Mouse (Mus musculus) ES-E14 (cell line): ENCODE data around the gene Nlrp6. TPM values are rescaled to one million over a fixed set of nuclear protein-coding genes. Genes with fewer than 3 reads are reported as not detected.
"Not testable (repeated sequence)": the region's sequence is repeated elsewhere in the genome, so short reads cannot be mapped to it uniquely, and the experiment has no call there.

Source experiments
- DNase-seq: peaks from one replicate; pipeline ENCODE4 v3.0.0-alpha.2; 2013; ENCODE audit warnings: low read depth, low spot score
- H3K27ac ChIP-seq: 2 replicates; pipeline ENCODE4 v1.5.1; 2012; ENCODE audit warnings: low read depth, mild to moderate bottlenecking, low read length, moderate library complexity, mixed read lengths; ENCODE audit not compliant: poor library complexity, insufficient read depth, severe bottlenecking
- H3K36me3 ChIP-seq: 2 replicates; pipeline ENCODE4 v1.6.1; 2012; ENCODE audit warnings: mild to moderate bottlenecking, low read length, moderate library complexity, mixed read lengths; ENCODE audit not compliant: control insufficient read depth, poor library complexity, insufficient read depth, severe bottlenecking
- H3K4me1 ChIP-seq, 2 experiments: fragments of 150-350 bp in 1 of 2; sonication (generic) in 1 of 2; 2 replicates each; pipeline ENCODE4 v1.6.1; 2012; ENCODE audit warnings: low read length in 2 of 2, mild to moderate bottlenecking in 1 of 2, mixed read lengths in 1 of 2; ENCODE audit not compliant: control insufficient read depth in 2 of 2, insufficient read depth in 2 of 2, poor library complexity in 1 of 2
- H3K4me3 ChIP-seq, 2 experiments: fragments of 150-350 bp in 1 of 2; sonication (generic) in 1 of 2; 2 replicates each; pipeline ENCODE4 v1.5.1; 2012; ENCODE audit warnings: low read length in 2 of 2, low read depth in 1 of 2, mild to moderate bottlenecking in 1 of 2, mixed read lengths in 1 of 2; ENCODE audit not compliant: insufficient read depth in 1 of 2, poor library complexity in 1 of 2, severe bottlenecking in 1 of 2
- H3K9ac ChIP-seq: 2 replicates; pipeline ENCODE4 v1.6.1; 2012; ENCODE audit warnings: low read depth, mild to moderate bottlenecking, low read length, mixed read lengths; ENCODE audit not compliant: poor library complexity, insufficient read depth, severe bottlenecking
- H3K9me3 ChIP-seq: fragments of 150-350 bp; sonication (generic); 2 replicates; pipeline ENCODE4 v1.6.1; 2012; ENCODE audit warnings: low read depth, mild to moderate bottlenecking, low read length; ENCODE audit not compliant: control insufficient read depth, insufficient read depth
- CHD2 ChIP-seq: IDR thresholded peaks from 2 replicates; pipeline ENCODE4 v1.6.1; 2014; ENCODE audit warnings: mild to moderate bottlenecking, low read depth, low read length, inconsistent platforms
- HCFC1 ChIP-seq: IDR thresholded peaks from 2 replicates; pipeline ENCODE4 v1.6.1; 2012; ENCODE audit warnings: low read length, inconsistent platforms, borderline replicate concordance; ENCODE audit not compliant: insufficient read depth
- MAFK ChIP-seq: IDR thresholded peaks from 2 replicates; pipeline ENCODE4 v1.6.1; 2014; ENCODE audit warnings: mild to moderate bottlenecking, low read depth, low read length, inconsistent platforms; ENCODE audit not compliant: insufficient read depth
- ZC3H11A ChIP-seq: IDR thresholded peaks from 2 replicates; pipeline ENCODE4 v1.6.1; 2012; ENCODE audit warnings: low read depth, mild to moderate bottlenecking, inconsistent platforms, low read length, borderline replicate concordance
- ZNF384 ChIP-seq: IDR thresholded peaks from 2 replicates; pipeline ENCODE4 v1.6.1; 2012; ENCODE audit warnings: low read depth, low read length, inconsistent platforms
- in situ Hi-C, 2 experiments: fragments of 600-800 bp; cut with MboI; formaldehyde crosslinking; loops; one replicate each; pipeline ENCODE4 v1.15.1; 2025; ENCODE audit warnings: low sequenced_read_pairs in 2 of 2, inconsistent platforms in 1 of 2; ENCODE audit not compliant: unreplicated experiment in 2 of 2
- total RNA-seq: library from RNA; depleted of rRNA; stranded (reverse); fragments of 300-350 nt; gene quantifications from 2 replicates; pipeline ENCODE4 v1.2.3, GENCODE M21; 2012

The Nlrp6 gene
- total RNA-seq, 1 experiment: 0.27 TPM

DNA sequence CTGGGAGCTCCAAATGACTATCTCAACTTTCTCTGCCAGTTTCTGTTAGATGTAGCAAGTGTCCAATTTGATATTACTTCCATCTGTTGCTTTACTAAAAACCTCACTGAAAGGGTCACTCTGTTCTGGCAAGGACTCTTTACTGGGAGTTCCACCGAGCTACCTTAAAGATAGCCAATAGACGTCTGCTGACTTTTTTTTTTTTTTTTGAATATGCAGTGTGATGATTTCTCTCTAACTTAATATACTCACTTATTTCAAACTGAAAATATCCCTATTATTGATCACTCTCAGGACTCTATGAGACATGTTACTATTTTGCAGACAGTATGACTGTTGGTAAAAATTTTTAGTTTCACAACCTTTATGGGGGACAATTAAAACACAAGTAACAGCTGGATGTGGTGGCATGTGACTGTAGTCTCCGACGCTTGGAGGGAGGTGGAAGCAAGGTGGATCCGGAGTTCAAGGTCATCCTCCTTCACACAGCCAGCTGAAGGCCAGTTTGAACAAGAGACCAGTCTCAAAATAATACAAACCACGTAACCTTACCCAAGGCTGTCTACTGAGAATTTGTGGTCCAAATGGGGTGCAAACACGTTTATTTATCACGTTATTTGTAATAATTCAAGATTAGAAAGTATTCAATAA is 39.7 kb upstream of the Nlrp6 start:
- DNase-seq: no peak
- H3K9me3 ChIP-seq: no peaks in the 10 kb centered on the region
- in situ Hi-C loops: no loop called here
- H3K4me1 ChIP-seq: 0 out of 4 replicates have a peak, but pooled peaks cover 0 to 3% of the 10 kb centered on the region in 2 experiments
- 0 out of 2 replicates have a peak, but pooled peaks have one; percentile 33 for TF ChIP-seq ZNF384
- no peak for TF ChIP-seq CHD2
- no peak for TF ChIP-seq ZC3H11A
- H3K9ac ChIP-seq: peak overlapping the region; percentile 71
- no peak overlapping the region; the same call in 1 of the 2 replicates for H3K27ac ChIP-seq
- peak overlapping the region; percentile 83 to 95 for H3K4me3 ChIP-seq
- peaks cover 21% of the 10 kb centered on the region for H3K36me3 ChIP-seq

DNA sequence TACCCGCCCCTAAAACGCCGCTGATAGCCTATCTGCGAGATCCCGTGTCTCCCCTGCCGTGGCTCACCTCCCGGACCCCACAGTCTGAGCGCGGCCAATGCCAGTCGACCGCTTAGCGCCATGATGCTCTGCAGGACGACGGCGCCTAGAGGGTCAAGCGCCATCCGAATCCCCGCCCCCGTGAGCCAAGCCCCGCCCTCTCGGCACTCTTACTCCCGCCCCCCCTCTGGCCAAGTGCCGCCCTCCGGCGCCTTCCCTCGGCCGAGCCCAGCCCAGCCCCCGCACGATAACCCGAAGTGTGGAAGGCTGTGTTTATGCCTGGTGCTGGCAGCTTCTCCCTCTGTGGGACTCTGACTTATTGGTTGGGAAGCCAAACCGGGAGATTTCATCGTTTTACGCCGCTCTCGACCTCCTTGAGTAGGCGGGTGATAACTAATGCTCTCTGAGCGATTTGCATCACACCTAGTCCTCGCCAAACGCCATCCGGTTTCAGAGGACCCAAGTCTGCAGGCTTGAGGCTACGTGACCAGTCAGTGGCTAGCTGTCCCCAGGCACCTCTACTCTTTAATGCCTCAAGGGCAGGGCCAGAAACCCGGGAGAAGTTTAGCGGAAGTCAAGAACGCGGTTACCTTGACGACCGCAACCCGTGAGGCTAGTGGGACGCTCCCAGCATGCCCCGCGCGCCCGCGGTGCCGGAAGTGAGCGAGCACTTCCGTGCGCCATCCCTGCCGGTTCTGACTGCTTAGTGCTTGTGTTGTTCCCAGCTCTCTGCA is 38.8 kb upstream of the Nlrp6 start, which contains the start of the genes Psmd13 and Sirt3:
TSS of gene Psmd13 (plus strand) at position 273 of the 773 bp plus-strand sequence.
TSS of gene Sirt3 (minus strand) at position 614 of the 773 bp plus-strand sequence.
- no peak for TF ChIP-seq MAFK
- no peak for TF ChIP-seq ZNF384
- TF ChIP-seq HCFC1: peak; percentile 55; the same call in 1 of the 2 replicates
- in situ Hi-C loops: no loop called here
- Histone ChIP-seq H3K9me3 (no peaks in the 10 kb centered on the region), H3K4me3 (peak within 1 kb of the TSS; percentile 83 to 95), H3K27ac (peak within 1 kb of the TSS; percentile 78), H3K36me3 (peaks cover 14% of the 10 kb centered on the region), H3K9ac (peak within 1 kb of the TSS; percentile 89), H3K4me1 (0 out of 4 replicates have a peak, but pooled peaks cover 0 to 3% of the 10 kb centered on the region in 2 experiments)
- peak; percentile 91 for DNase-seq

DNA sequence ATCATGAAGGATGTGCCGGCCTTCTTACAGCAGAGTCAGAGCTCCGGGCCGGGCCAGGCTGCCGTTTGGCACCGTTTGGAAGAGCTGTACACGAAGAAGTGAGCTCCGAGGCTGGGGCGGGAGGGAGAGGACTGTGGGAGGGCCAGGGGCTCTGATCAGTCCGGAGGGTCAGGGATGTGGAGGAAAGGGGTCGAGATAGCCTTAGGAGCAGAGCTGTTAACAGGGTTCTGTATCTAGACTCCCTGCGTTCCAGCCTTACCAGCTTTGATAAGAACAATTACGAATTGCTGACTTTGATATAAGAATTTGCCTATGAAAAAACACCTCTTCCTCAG is 38.3 kb upstream of the Nlrp6 start:
- Histone ChIP-seq H3K9me3 (no peaks in the 10 kb centered on the region), H3K36me3 (peaks cover 18% of the 10 kb centered on the region), H3K4me1 (0 out of 4 replicates have a peak, but pooled peaks cover 0 to 3% of the 10 kb centered on the region in 2 experiments), H3K27ac (0 out of 2 replicates have a peak overlapping the region, but pooled peaks have one; percentile 45), H3K9ac (peak overlapping the region; percentile 89), H3K4me3 (peak overlapping the region; percentile 83 to 95)
- in situ Hi-C loops: no loop called here
- no peak for DNase-seq
- TF ChIP-seq MAFK: no peak
- no peak for TF ChIP-seq CHD2
- no peak for TF ChIP-seq ZC3H11A
- no peak for TF ChIP-seq ZNF384
- TF ChIP-seq HCFC1: peak; percentile 4; the same call in 1 of the 2 replicates

DNA sequence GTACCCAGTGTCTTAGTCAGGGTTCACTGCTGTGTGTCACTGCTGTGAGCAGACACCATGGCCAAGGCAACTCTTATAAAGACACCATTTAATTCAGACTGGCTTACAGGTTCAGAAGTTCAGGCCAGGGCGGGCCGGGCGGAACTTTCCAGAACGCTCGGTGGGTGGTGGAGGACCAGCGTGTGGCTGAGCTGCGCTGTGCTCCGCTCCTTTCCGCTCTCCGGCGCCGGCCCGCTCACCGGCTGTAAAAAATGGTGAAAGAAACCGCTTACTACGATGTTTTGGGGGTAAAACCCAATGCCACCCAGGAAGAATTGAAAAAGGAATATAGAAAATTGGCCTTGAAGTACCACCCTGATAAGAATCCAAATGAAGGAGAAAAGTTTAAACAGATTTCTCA is 30.1 kb upstream of the Nlrp6 start:
- in situ Hi-C loops: loop anchor here in 1 of 2 experiments (10.0 kb wide), 1 partner anchor 46 kb away; the partner anchor contains the start of genes Odf3 and Scgb1c1
- not testable (repeated sequence) for DNase-seq, H3K4me1 ChIP-seq, H3K27ac ChIP-seq, H3K4me3 ChIP-seq, H3K9me3 ChIP-seq
- peaks cover 44% of the 10 kb centered on the region for H3K36me3 ChIP-seq
- 0 out of 2 replicates have a peak overlapping the region, but pooled peaks have one; percentile 27 for H3K9ac ChIP-seq
